Mouse (Mus musculus): ENCODE results near the gene Phf3.
A peak's percentile ranks its signal among the peaks of the same experiment; 100 is the strongest.
"Not testable (repeated sequence)": the region's sequence is repeated elsewhere in the genome, so short reads cannot be mapped to it uniquely, and the experiment has no call there.

Phf3 gene

DNA sequence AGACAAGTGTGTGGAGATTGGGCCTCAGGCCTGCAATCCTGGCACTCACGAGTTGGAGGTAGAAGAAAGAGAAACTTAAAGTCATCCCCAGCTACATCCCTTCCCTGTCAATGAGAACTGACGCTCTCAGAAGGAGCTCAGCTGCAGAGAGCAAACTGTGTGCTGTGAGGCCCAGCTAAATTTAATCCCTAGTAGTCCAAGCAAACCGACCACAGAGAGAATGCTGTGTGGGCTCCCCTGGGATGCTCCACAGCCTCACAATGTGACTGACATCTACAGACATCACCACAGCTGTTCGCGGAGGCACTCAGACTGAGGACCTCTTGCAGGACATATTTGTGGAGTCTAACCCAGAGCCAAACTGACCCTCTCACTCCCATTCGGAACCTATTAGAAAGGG, 54.3 kb downstream of the Phf3 start:
- no peak for DNase-seq

- no peak for DNase-seq
Observed at GRCm38 (mm10) chr1:30815609-30816008, 58.1 kb downstream of the Phf3 start.

GRCm38 (mm10) chr1:30814987-30815386, 58.7 kb downstream of the Phf3 start:
- no peak for DNase-seq

DNA sequence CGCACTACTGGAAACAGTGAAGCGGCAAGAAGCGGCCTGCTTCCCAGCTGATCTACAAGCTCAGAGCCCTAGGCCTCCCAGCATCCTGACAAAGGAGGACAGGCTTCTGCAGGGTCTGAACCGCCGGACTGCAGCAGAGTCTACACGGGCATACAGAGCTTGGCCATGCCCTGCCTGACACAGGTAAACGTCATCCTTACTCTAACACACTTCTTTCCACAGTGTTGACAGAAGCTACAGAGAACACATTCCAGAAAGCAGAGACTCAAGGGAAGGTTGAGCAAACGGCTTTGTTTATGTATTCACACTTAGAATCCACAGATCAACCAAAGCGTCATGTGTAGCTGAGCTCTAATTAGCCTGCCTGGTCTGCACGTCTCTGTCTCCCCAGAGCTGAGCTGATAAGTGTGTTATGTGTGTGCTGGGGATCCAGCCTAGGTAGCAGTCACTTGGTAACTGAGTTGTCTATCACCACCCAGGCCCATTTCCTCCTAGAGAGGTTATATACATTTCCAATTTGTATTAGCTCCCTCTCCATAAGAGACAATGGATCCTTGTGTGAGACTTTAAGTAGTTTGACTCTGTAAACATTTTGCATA, 65.5 kb downstream of the Phf3 start:
- DNase-seq: no peak

- no peak for DNase-seq
Observed at GRCm38 (mm10) chr1:30805688-30806285, 67.9 kb downstream of the Phf3 start.

DNA sequence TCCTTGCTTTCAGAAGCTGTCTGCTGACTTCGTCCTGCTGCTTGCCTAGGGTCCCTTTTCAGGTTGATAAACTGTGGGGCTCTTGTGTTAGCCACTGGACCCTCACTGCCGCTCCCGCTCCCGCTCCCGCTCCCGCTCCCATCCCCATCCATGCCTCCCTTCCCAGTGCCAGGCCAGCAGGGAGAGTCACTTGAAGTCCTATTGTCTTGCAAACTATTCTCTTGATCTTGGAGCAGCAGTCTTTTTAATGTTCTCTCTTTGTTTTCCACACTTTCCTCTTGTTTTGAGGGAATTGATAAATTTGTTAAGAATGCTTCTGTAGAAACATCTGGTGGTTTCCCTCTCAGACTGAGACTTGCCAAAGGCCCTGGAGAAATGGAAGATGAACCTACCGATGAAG, 68.8 kb downstream of the Phf3 start:
- no peak for DNase-seq

GRCm38 (mm10) chr1:30801911-30802310, 71.8 kb downstream of the Phf3 start:
- no peak for DNase-seq

DNA sequence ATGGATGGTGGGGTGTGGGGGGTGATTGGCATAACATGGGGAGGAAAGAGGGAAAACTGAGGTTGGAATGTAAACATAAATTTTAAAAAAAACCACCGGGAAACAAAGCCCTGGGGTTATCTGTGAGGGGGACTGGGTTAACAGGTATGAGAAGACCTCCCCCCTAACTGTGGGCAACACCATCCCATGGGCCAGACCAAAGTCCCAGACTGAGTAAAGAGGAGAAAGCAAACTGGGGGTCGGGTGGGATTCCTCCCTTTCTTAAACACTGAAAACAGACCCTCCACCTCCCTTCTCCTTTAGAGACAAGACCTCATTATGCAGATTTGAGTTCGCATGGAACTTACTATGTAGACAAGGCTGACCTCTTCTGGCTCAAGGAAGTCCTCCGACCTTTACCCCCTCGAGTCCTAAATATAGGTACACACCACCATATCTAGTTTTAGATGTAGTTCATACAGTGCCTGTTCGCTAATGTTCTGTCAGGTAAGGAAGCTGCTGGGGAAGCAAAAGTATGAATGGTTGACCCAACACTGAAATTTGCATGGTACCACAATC, 74.4 kb downstream of the Phf3 start:
- no peak for DNase-seq

DNA sequence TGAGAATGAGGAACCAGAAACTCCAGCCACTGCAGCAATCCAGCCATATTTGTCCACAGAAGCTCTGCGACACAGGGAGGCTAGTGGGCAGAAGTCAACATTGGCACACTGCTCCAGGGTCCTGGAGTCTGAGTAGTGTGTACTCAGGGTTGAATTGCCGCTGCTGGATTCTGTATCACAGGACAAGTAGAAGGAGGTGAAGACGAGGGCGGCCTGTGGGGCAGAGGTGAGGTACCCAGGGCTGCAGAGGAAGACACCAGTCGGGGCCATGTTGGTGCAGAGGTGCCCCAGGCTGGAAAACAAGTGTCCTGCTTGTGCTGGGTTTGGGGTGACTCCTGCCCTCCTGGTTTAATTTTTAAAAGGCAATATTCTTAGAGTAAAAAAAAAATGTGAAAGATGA, 79.1 kb downstream of the Phf3 start:
- no peak for DNase-seq

- no peak for DNase-seq
Observed at GRCm38 (mm10) chr1:30793357-30793883, 80.3 kb downstream of the Phf3 start.

- no peak for DNase-seq
Observed at GRCm38 (mm10) chr1:30792935-30793334, 80.8 kb downstream of the Phf3 start.

- DNase-seq: no peak
Observed at GRCm38 (mm10) chr1:30790220-30790619, 83.5 kb downstream of the Phf3 start.

GRCm38 (mm10) chr1:30789689-30790088, 84.0 kb downstream of the Phf3 start:
- DNase-seq: no peak

- no peak for DNase-seq
Observed at GRCm38 (mm10) chr1:30789001-30789400, 84.7 kb downstream of the Phf3 start.

- DNase-seq: no peak
Observed at GRCm38 (mm10) chr1:30786583-30786982, 87.1 kb downstream of the Phf3 start.

DNA sequence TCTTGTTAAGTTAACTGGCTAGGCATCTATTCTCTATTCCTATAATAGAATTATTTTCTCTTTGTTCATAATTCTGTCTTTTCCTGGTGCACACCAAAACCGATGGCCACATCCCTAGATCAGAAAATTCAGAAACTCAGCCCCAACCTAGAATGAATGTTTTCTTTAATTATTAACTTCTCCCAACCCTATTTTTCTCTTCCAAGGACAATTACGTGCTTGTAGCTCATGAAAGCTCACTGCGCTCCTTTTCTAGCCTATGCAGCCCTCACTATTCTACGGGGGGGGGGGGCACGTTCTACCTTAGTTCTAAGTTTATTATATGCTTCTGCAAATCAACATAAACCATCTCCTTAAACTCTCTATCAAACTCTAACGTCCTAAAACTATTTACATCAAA, 90.0 kb downstream of the Phf3 start:
- no peak for DNase-seq

- peak in 1 of 2 experiments; percentile 25 for DNase-seq
Observed at GRCm38 (mm10) chr1:30780293-30780692, 93.4 kb downstream of the Phf3 start.

GRCm38 (mm10) chr1:30779562-30779961, 94.2 kb downstream of the Phf3 start:
- no peak for DNase-seq

GRCm38 (mm10) chr1:30778374-30779005, 95.2 kb downstream of the Phf3 start:
- DNase-seq: peak in 1 of 2 experiments; percentile 28

GRCm38 (mm10) chr1:30776196-30776595, 97.5 kb downstream of the Phf3 start:
- DNase-seq: no peak

GRCm38 (mm10) chr1:30773662-30774061, 100.1 kb downstream of the Phf3 start:
- DNase-seq: no peak

DNA sequence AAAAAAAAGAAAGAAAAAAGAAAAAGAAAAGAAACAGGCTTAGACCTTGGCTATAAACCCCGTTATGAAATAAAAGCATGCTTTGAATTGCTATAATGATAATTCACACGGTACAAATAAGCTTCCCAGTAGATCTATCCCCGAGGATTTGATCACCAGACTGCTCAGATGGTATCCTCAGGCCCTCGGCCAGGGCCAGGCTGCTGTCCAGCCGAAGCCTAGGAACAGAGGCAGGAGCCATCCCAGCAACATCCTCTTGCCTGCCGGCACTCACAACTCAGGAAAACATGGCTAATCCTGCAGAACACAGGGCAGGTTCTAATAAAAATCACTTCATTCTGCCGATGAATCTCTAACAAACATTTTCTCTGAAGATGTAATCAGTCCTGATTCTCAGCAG, 100.9 kb downstream of the Phf3 start:
- DNase-seq: peak; percentile 15 to 18

- no peak for DNase-seq
Observed at GRCm38 (mm10) chr1:30771772-30772171, 101.9 kb downstream of the Phf3 start.

DNA sequence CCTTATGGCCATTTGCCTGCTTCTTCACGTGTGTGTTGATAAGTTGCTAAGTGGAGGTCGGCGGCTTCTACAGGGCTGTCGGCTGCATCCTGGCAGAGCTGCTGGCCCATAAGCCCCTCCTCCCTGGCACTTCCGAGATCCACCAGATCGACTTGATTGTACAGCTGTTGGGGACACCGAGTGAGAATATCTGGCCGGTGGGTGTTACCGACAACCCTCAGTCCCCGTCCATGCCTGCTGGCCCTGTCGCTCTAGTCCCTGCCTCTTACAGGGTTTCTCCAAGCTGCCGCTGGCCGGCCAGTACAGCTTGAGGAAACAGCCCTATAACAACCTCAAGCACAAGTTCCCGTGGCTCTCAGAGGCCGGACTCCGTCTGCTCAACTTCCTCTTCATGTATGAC, 103.1 kb downstream of the Phf3 start:
- DNase-seq: not testable (repeated sequence)

Measured in cerebellum, postnatal 36 days (tissue).